Mouse (Mus musculus) right cerebral cortex, postnatal 36 days (tissue): Measurements from ENCODE around the gene Ulk4.
"Not testable (repeated sequence)": the region's sequence is repeated elsewhere in the genome, so short reads cannot be mapped to it uniquely, and the experiment has no call there.

Experiments used
- DNase-seq, 2 experiments: peaks; one replicate each; pipeline ENCODE4 v3.0.0; 2022; ENCODE audit warnings: low spot score in 2 of 2, mixed read lengths in 1 of 2

Ulk4 gene

GRCm38 (mm10) chr9:121253983-121254382 lies 23.0 kb downstream of the Ulk4 start:
- no peak for DNase-seq

GRCm38 (mm10) chr9:121250854-121251253 lies 26.1 kb downstream of the Ulk4 start:
- DNase-seq = no peak

- no peak for DNase-seq
Measured at GRCm38 (mm10) chr9:121249805-121250204, 27.2 kb downstream of the Ulk4 start.

GRCm38 (mm10) chr9:121247956-121248775 lies 28.8 kb downstream of the Ulk4 start:
- peak; percentile 53 to 63 for DNase-seq

GRCm38 (mm10) chr9:121247047-121247446 lies 29.9 kb downstream of the Ulk4 start:
- no peak for DNase-seq

- no peak for DNase-seq
Measured at GRCm38 (mm10) chr9:121242331-121242730, 34.7 kb downstream of the Ulk4 start.

GRCm38 (mm10) chr9:121241806-121242205 lies 35.2 kb downstream of the Ulk4 start:
- no peak for DNase-seq

DNA sequence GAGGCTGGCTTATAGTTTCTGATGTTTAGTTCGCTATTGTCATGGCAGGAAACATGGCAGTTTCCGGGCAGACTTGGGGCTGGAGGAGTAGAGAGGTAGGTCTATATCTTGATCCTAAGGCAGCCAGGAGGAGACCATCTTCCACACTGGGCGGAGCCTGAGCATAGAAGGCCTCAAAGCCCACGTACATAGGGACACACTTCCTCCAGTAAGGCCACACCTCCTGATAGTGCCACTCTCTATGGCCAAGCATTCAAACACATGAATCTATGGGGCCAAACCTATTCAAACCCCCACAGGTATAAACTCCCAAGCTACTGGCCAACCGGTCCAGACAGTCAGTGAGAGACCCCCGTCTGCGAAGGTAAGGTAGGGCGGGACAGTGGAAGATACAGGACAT lies 35.6 kb downstream of the Ulk4 start:
- DNase-seq = no peak

DNA sequence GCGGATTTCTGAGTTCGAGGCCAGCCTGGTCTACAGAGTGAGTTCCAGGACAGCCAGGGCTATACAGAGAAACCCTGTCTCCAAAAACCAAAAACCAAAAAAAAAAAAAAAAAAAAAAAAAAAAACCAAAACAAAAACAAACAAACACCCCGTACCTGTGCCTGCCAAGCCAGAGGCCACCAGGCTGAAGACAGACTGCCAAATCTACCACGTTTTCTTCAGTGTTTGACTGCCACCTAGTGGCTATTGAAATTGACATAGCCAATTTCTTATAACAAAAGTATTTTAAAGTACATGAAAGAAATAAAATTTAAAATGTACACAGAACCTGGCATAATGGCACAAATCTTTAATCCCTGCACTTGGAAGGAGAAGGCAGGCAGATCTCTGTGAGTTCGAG lies 36.8 kb downstream of the Ulk4 start:
- DNase-seq = not testable (repeated sequence)

DNA sequence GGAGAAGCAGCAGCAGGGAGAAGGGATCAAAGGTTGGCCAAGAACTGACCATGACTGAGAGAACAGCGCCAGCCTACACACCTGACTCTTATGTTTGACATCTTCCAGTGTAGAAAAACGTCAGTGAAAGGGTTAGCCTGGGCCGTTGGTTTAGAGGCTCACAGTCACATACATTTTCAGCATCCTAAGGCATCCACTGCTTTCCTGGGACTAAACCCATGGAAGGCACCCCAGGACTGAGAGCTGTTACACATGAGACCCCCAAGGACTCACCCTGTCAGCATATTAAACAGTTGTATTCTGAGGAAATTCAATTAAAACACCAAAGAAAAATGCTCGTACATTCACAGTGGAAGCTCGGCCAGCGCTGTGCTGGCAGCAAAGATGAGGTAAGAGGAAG lies 37.4 kb downstream of the Ulk4 start:
- no peak for DNase-seq

DNA sequence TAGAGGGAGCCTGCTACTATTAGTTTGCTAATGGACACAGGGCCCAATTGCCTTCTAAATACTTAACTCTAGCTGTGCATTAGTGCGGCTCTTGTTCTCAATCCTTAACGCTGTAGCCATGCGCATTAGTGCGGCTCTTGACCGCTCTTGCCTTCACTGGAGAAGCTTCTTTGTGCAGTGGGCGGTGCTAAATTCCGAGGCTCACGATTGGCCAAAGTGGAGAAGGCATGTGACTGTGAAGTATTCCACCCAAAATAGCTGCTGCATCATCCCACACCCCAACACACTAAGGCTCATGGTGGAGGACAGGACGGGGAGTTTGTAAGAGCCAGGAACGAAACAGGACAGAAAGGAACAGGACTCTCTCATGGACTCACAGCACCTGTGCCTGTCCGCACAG lies 58.4 kb downstream of the Ulk4 start:
- no peak for DNase-seq

DNA sequence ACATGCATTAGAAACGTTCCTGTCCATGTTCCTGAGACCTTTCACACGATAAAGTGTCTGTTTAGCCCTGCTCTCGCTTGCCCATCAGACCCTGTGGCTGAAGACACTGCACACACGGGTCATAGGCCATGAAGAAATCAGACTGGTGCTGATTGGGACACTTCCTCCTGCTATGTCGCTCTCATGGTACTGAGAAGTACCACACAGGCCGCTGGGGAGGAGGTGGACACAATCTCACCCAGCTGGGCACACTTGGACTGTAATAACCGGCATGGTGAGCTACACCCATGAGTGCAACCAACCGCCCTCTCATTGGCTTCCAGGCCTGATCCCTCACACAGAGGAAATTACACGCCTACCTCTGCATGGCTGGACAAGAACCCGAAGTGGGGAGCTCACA lies 58.8 kb downstream of the Ulk4 start:
- DNase-seq = no peak

DNA sequence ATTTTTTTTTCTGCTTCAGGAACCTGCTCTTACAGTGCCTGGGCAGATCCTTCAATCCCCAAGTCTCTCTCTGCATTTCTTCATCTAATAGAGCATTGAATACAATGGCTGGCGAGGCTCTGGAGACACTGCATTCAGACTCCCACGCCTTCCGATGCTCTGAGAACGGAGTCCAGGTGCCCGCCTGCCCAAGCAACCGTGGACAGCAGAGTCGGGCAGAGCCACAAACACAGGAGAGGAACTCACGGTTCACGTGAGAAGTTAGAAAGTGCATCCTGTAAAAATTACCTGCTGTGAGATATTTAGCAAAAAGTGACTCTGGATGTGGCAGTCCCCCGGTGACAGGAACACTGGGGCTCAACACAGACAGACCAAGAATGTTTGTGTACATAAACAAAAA lies 59.3 kb downstream of the Ulk4 start:
- no peak for DNase-seq

GRCm38 (mm10) chr9:121216536-121217320 lies 60.3 kb downstream of the Ulk4 start:
- DNase-seq = no peak

GRCm38 (mm10) chr9:121215349-121216000 lies 61.5 kb downstream of the Ulk4 start:
- peak in 1 of 2 experiments; percentile 27 for DNase-seq

DNA sequence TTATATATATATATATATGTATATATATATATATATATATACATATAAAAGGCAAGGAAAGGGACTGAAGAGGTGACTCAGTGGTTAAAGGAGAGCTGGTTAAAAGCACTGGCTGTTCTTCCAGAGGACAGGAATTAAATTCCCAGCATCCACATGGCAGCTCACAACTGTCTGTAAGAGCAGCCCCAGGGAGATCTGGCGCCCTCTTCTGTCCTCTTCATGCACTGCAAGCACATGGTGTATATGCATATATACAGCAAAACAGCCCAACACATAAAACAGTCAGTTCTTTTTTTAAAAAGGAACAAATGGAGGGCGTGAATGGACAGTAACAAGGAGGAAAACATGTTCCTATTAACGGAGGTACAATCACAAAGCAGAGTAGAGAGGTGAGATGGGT lies 64.7 kb downstream of the Ulk4 start:
- no peak for DNase-seq

- no peak for DNase-seq
Measured at GRCm38 (mm10) chr9:121205046-121205445, 72.0 kb downstream of the Ulk4 start.

GRCm38 (mm10) chr9:121204149-121204800 lies 72.7 kb downstream of the Ulk4 start:
- DNase-seq = no peak

DNA sequence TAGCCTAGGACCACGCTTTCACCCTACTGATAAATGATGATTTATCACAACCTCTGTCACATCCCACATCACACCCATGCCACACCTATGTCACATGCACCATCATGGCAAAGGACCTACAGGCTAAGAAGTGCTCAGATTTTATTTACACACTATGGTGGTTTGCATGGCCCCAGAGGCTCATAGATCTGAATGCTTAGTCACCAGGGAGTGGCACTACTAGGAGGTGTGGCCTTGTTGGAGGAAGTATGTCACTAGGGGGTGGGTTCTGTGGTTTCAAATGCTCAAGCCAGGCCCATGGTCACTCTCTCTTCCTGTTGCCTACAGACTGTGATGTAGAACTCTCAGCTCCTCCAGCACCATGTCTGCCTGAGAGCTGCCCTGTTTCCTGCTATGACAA lies 73.3 kb downstream of the Ulk4 start:
- DNase-seq = no peak

GRCm38 (mm10) chr9:121199146-121199685 lies 77.8 kb downstream of the Ulk4 start:
- DNase-seq = not testable (repeated sequence)

DNA sequence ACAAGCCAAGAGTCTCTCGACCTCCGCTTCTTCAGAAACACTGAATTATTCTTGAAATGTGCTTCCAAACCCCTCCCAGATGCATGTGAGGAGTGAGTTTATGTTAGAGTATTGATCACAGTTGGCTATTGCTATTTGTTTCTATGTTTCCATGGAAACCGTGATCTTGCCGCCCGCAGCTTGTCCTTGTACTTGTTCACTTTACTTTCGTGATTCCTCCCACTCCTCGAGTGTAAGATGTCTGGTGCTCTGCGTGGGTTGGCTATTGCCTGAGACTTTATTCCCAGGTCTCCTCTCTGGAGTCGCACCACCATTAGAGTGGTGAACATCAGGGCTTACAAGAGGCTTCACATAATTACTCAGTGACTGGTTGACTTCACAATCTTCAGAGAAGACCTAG lies 80.5 kb downstream of the Ulk4 start:
- no peak for DNase-seq

- DNase-seq = no peak
Measured at GRCm38 (mm10) chr9:121195106-121195505, 81.9 kb downstream of the Ulk4 start.
